Mouse (Mus musculus) spleen, adult 2 months (tissue): Measurements from ENCODE around the gene Notum. TPM values are rescaled to one million over a fixed set of nuclear protein-coding genes. Genes with fewer than 3 reads are reported as not detected.

Experiments used
- DNase-seq, 2 experiments: peaks; one replicate each; pipeline versions ENCODE4 v3.0.0 to v3.0.0-alpha.2; 2012 to 2021; ENCODE audit warnings: low spot score in 2 of 2, low read depth in 1 of 2
- H3K27ac ChIP-seq: fragments of 200-500 bp; 2 replicates; pipeline ENCODE4 v1.5.1; 2012; ENCODE audit warnings: low read length, inconsistent platforms; ENCODE audit not compliant: insufficient read depth
- H3K27me3 ChIP-seq: fragments of 200-500 bp; 2 replicates; pipeline ENCODE4 v1.6.1; 2012; ENCODE audit warnings: mild to moderate bottlenecking, moderate library complexity, low read length, inconsistent platforms; ENCODE audit not compliant: control insufficient read depth, insufficient read depth
- H3K36me3 ChIP-seq: fragments of 200-500 bp; 2 replicates; pipeline ENCODE4 v1.6.1; 2012; ENCODE audit warnings: mild to moderate bottlenecking, low read length, inconsistent platforms; ENCODE audit not compliant: control insufficient read depth, insufficient read depth
- H3K4me1 ChIP-seq: fragments of 200-500 bp; 2 replicates; pipeline ENCODE4 v1.6.1; 2011; ENCODE audit warnings: inconsistent platforms; ENCODE audit not compliant: control insufficient read depth, insufficient read depth, insufficient read length
- H3K4me3 ChIP-seq: fragments of 200-500 bp; 2 replicates; pipeline ENCODE4 v1.5.1; 2011; ENCODE audit warnings: mild to moderate bottlenecking, inconsistent platforms; ENCODE audit not compliant: insufficient read depth, insufficient read length; ENCODE audit errors: extremely low read depth
- CTCF ChIP-seq: fragments of 200-500 bp; IDR thresholded peaks from 2 replicates; pipeline ENCODE4 v1.5.1; 2011; ENCODE audit warnings: mild to moderate bottlenecking, inconsistent platforms; ENCODE audit not compliant: insufficient read depth, insufficient read length, insufficient replicate concordance; ENCODE audit errors: extremely low read depth
- POLR2A ChIP-seq: fragments of 200-500 bp; IDR thresholded peaks from 2 replicates; pipeline ENCODE4 v1.6.1; 2011; ENCODE audit warnings: low read depth, low read length, inconsistent platforms
- WGBS: fragments of 180-500 bp; shearing (Covaris S2); methylation state at CpG from one replicate; pipeline ENCODE4 v1.1.7; 2018; 5-methylcytosine and 5-hydroxymethylcytosine counted together
- polyA plus RNA-seq: library from polyadenylated mRNA; depleted of rRNA; stranded (reverse); fragments of >200 nt; gene quantifications from 2 replicates; pipeline ENCODE4 v1.2.3, GENCODE M21; 2012

Gene Notum
- polyA plus RNA-seq, 1 experiment = 0.08 TPM

DNA sequence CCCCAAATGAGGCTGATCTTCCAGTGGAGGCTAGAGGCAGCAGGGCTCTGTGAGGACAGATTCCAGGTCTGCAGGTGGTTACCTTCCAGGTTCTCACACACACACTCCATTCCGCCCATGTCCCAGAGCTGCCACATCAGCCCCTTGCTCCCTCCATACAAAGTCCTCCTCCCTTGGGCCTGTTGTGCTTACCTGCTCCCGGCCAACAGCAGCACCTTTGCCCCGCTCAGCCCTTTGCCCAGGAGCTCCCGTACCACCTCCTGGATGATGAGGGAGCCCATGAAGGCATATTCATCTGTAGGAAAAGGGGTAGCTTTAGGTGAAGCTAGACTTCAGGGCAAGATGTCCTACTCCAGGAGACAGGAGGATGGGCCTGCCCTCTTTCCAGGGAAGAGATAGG is 3.7 kb downstream of the Notum start:
- H3K27me3 ChIP-seq = peaks cover 31% of the 10 kb centered on the region
- DNase-seq = no peak

DNA sequence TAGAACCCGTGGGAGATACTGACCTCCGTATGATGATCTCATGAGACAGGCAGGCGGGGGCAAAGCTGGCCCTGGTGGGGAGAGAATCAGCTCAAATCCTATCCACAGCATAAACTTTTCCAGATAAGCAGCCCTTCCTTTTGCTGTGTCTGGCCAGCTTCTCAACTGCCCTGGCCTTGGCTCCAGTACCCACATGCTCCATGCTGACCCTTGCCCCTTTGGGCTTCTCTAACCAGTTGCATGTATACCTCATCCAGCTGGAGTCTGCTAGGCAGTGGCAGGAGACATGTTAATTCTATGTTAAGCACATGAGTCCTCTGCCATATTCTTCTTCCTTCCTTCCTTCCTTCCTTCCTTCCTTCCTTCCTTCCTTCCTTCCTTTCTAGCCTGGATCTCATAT is 6.2 kb downstream of the Notum start:
- TF ChIP-seq CTCF = no peak
- TF ChIP-seq POLR2A = no peak
- peaks cover 1% of the 10 kb centered on the region; the same call in 1 of the 2 replicates for H3K4me1 ChIP-seq
- H3K27me3 ChIP-seq = peaks cover 13% of the 10 kb centered on the region
- H3K27ac ChIP-seq = no peak overlapping the region
- DNase-seq = no peak
- no peaks in the 10 kb centered on the region for H3K36me3 ChIP-seq
- 80% methylated on average over 3 of the region's 3 CpGs for WGBS
- no peak overlapping the region for H3K4me3 ChIP-seq

More for the DNA sequence above, 3.7 kb downstream of the Notum start:
- TF ChIP-seq CTCF = no peak
- WGBS = 84% methylated on average over 4 of the region's 4 CpGs
- Histone ChIP-seq H3K4me3 (no peak overlapping the region), H3K27ac (no peak overlapping the region), H3K36me3 (no peaks in the 10 kb centered on the region), H3K4me1 (peaks cover 15% of the 10 kb centered on the region; the same call in 1 of the 2 replicates)

DNA sequence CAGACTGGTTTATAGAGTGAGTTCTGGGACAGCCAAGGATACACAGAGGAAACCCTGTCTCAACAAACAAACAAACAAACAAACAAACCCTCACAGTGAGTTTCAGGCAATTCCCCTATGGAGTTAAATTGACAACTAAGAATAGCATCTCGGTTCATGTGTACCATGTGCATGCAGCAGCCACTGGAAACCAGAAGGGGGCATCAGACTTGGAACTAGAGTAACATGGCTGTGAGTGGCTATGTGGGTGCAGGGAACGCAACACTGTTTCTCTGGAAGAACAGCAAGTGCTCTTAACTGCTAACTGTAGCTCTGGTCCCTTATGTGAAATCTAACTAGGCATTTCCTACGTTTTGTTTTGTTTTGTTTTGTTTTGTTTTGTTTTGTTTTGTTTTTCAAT is 9.1 kb downstream of the Notum start:
- no peaks in the 10 kb centered on the region for H3K36me3 ChIP-seq
- no peak overlapping the region for H3K27ac ChIP-seq
- no peak overlapping the region for H3K4me3 ChIP-seq
- WGBS = 90% methylated on average over 3 of the region's 3 CpGs
- 0 out of 2 replicates have a peak, but pooled peaks cover 2% of the 10 kb centered on the region for H3K27me3 ChIP-seq
- DNase-seq = no peak
- H3K4me1 ChIP-seq = peaks cover 7% of the 10 kb centered on the region
- TF ChIP-seq POLR2A (no peak), CTCF (no peak)

DNA sequence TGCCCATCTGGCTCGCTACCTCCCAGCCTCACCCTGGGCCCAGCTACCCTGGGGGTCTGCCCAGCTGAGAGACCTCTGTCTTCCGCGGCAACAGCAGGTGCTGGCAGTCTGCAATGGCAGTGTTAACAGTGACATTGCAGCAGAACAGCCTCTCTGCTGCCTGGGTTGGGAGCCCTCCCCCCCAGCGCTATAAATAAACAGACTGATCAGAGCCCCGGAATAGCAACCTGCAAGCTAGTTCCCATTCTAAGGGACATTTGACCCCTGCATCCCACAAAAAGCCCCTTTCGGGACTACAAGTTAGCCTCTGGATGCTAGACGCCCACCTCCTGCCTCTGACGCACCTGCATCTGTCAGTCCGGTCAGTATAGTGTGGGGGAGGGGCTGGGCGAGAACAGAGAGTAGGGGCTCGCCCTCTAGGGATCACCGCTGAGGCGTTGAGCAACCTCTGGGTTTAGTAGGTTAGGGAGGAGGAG is 12.9 kb downstream of the Notum start, which contains the start of gene Myadml2:
Gene Myadml2, minus strand, starts transcription at position 158 of the 476 bp plus-strand sequence.
- peaks cover 8% of the 10 kb centered on the region for H3K4me1 ChIP-seq
- no peaks in the 10 kb centered on the region for H3K27me3 ChIP-seq
- 5% methylated on average over 13 of the region's 13 CpGs for WGBS
- peak within 1 kb of the TSS; percentile 38 for H3K4me3 ChIP-seq
- H3K36me3 ChIP-seq = no peaks in the 10 kb centered on the region
- TF ChIP-seq CTCF (no peak), POLR2A (no peak)
- no peak for DNase-seq
- peak within 1 kb of the TSS; percentile 32; the same call in 1 of the 2 replicates for H3K27ac ChIP-seq

DNA sequence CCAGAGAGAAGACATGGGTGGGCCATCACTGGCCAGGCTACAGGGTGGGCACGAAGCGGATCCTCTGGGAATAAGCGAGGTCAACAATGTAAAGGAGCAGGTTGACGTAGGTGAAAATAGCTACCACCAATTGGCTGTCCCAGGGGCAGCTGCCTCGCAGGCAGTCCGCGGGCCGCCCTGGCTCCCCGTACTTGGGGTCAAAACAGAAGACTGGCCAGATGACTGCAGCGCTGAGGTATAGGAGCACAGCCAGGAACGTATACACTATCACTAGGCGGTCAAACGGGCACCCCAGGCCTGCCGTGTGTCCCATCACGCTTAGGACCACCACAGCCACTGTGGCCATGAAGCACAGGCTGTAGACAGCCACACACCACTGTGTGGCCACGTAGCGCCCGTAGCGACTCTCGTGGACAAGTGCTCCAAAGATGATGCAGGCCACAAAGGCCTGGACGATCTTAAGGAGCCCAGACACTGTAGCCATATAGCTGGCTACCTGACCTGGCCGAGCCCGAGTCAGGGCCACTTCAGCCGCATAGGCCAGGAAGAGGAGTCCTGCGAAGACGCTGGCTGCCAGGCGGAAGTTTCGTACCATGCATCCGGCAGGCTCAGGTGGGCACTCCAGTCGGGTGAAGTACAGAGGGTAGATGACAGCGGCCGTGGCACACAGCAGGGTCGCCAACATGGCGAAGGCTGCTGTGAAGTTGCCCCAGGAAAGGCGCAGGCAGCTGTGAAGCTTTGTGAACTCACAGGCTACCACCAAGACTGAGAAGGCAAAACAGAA is 13.7 kb downstream of the Notum start:
- Histone ChIP-seq H3K36me3 (no peaks in the 10 kb centered on the region), H3K4me1 (peaks cover 12% of the 10 kb centered on the region), H3K27ac (no peak overlapping the region), H3K4me3 (peak overlapping the region; percentile 38), H3K27me3 (no peaks in the 10 kb centered on the region)
- 85% methylated on average over 35 of the region's 35 CpGs for WGBS
- no peak for TF ChIP-seq CTCF
- TF ChIP-seq POLR2A = no peak
- DNase-seq = no peak

DNA sequence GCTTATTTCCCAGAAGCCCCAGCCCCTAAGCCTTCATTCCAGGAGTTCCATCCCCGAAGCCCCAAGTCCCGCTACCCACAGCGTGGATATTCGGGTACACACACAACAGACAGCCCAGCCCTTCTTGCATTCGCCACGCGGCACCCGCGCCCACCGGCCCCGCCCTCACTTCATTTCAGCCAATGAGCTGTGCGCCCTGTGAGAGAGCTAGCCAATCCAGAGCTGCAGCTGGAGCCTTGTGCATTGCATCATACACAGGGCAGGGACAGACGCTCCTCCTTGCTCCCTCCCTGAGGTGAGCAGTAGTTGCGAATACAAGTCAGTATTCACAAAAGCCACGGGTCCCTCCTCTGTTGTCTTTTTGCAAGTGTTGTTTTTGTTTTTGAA is 17.4 kb downstream of the Notum start, which contains the start of gene Pycr1:
Gene Pycr1, minus strand, starts transcription at position 169 of the 387 bp plus-strand sequence.
- Histone ChIP-seq H3K36me3 (no peaks in the 10 kb centered on the region), H3K4me3 (peak within 1 kb of the TSS; percentile 60), H3K27ac (no peak within 1 kb of the TSS), H3K4me1 (peaks cover 12% of the 10 kb centered on the region), H3K27me3 (no peaks in the 10 kb centered on the region)
- DNase-seq = peak; percentile 73 to 92
- under 1% methylated on average over 15 of the region's 15 CpGs for WGBS
- TF ChIP-seq CTCF (no peak), POLR2A (no peak)
